Mouse (Mus musculus): ENCODE results near the gene Kcnk1.

DNA sequence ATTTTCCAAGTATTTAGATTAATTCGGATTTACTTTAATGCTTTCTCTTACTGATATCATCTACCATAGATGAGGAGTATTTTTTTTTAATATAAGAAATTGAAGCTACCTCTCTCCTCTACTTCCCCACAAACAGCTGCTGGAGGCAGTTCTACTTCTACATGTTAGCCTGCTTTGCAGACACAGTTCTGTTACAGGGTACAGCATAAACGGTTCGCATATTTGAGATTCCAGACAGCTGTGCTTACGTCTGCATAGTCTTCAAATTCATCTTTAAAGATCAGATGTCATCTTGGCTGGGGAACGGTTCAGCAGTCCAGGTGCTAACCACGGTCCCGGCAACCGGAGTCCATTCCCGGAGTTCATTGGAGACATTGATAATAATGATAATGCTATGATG is 1.3 kb upstream of the Kcnk1 start:
- TF ChIP-seq CTCF (IDR thresholded peaks at IDR 0.05; ENCODE audit: low read depth) (no peak), EP300 (optimal IDR thresholded peaks at IDR 0.05) (no peak)
